Mouse (Mus musculus) myocyte (in vitro differentiated cells): ENCODE results near the gene Rapsn.

ENCODE experiments used
- MAX ChIP-seq: IDR thresholded peaks from one replicate; pipeline ENCODE4 v1.6.1; 2011; ENCODE audit warnings: low read depth, mild to moderate bottlenecking, control low read depth
- POLR2A ChIP-seq: IDR thresholded peaks from one replicate; pipeline ENCODE4 v1.6.1; 2011; ENCODE audit warnings: low read depth, mild to moderate bottlenecking, control low read depth, moderate library complexity; ENCODE audit not compliant: insufficient read length
- SRF ChIP-seq: IDR thresholded peaks from one replicate; pipeline ENCODE4 v1.6.1; 2011; ENCODE audit warnings: low read depth; ENCODE audit not compliant: control insufficient read depth, insufficient read length

DNA sequence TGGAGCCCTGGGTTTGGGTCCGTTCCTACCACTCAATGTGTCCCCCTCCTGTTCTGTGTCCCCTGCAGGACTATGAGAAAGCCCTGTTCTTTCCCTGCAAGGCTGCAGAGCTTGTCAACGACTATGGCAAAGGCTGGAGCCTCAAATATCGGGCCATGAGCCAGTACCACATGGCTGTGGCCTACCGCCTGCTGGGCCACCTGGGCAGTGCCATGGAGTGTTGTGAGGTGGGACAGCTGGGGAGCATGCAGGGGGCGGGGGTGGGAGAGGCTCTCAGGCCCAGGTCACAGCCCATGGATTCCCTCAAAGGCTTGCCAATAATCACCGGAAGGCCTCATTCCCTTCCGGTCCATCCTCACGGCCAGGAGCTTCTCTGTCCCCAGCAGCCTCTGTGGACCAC, 6.4 kb downstream of the Rapsn start:
- TF ChIP-seq MAX (no peak), SRF (no peak), POLR2A (no peak)
